Mouse (Mus musculus): ENCODE data around the gene Klf7. TPM values are rescaled to one million over a fixed set of nuclear protein-coding genes. Genes with fewer than 3 reads are reported as not detected.

Klf7 gene
- polyA plus RNA-seq, 1 experiment from 2014 or later: 22.9 TPM

- no peak overlapping the region for H3K4me3 ChIP-seq (replicated peaks; ENCODE audit: low read length)
- H3K4me2 ChIP-seq (ENCODE audit: low read depth, low read length): no peak overlapping the region
Observed at GRCm38 (mm10) chr1:64032502-64033231, 89.4 kb downstream of the Klf7 start.

GRCm38 (mm10) chr1:64021986-64022385 is 100.1 kb downstream of the Klf7 start:
- H3K4me2 ChIP-seq (ENCODE audit: low read depth, low read length): no peak overlapping the region
- no peaks in the 10 kb centered on the region for H3K27me3 ChIP-seq (ENCODE audit: control insufficient read depth, insufficient read depth, low read length)
- H3K9me3 ChIP-seq (replicated peaks; ENCODE audit: control insufficient read depth, low read length): no peaks in the 10 kb centered on the region
- WGBS: 76% methylated on average over 3 of the region's 3 CpGs
- H3K36me3 ChIP-seq (ENCODE audit: control insufficient read depth, insufficient read depth, low read length): no peaks in the 10 kb centered on the region
- peaks cover 7% of the 10 kb centered on the region; the same call in 1 of the 2 replicates for H3K4me1 ChIP-seq (ENCODE audit: control insufficient read depth, insufficient read depth, low read length)
- no peak for ATAC-seq (ENCODE audit: insufficient read depth, low FRiP score)
- H3K4me3 ChIP-seq (replicated peaks; ENCODE audit: low read length): no peak overlapping the region
- no peak overlapping the region for H3K9ac ChIP-seq (ENCODE audit: low read length)
- no peak overlapping the region for H3K27ac ChIP-seq (ENCODE audit: low read length)

More at GRCm38 (mm10) chr1:64032502-64033231, 89.4 kb downstream of the Klf7 start:
- Histone ChIP-seq H3K27me3 (ENCODE audit: control insufficient read depth, insufficient read depth, low read length) (no peaks in the 10 kb centered on the region), H3K36me3 (ENCODE audit: control insufficient read depth, insufficient read depth, low read length) (no peaks in the 10 kb centered on the region), H3K9ac (ENCODE audit: low read length) (no peak overlapping the region), H3K9me3 (replicated peaks; ENCODE audit: control insufficient read depth, low read length) (no peaks in the 10 kb centered on the region), H3K4me1 (ENCODE audit: control insufficient read depth, insufficient read depth, low read length) (peaks cover 7% of the 10 kb centered on the region; the same call in 1 of the 2 replicates), H3K27ac (ENCODE audit: low read length) (no peak overlapping the region)
- WGBS: 87% methylated on average over 9 of the region's 9 CpGs
- ATAC-seq (ENCODE audit: insufficient read depth, low FRiP score): no peak

- H3K4me2 ChIP-seq (ENCODE audit: low read depth, low read length): peak overlapping the region; percentile 27; the same call in 1 of the 2 replicates
- H3K4me1 ChIP-seq (ENCODE audit: control insufficient read depth, insufficient read depth, low read length): peaks cover 7% of the 10 kb centered on the region; the same call in 1 of the 2 replicates
- H3K27ac ChIP-seq (ENCODE audit: low read length): no peak overlapping the region; the same call in 1 of the 2 replicates
- no peaks in the 10 kb centered on the region for H3K27me3 ChIP-seq (ENCODE audit: control insufficient read depth, insufficient read depth, low read length)
- no peaks in the 10 kb centered on the region for H3K36me3 ChIP-seq (ENCODE audit: control insufficient read depth, insufficient read depth, low read length)
- no peak overlapping the region for H3K9ac ChIP-seq (ENCODE audit: low read length)
- H3K9me3 ChIP-seq (replicated peaks; ENCODE audit: control insufficient read depth, low read length): no peaks in the 10 kb centered on the region
- ATAC-seq (ENCODE audit: insufficient read depth, low FRiP score): peak; percentile 73
- no peak overlapping the region for H3K4me3 ChIP-seq (replicated peaks; ENCODE audit: low read length)
- 22% methylated on average over 19 of the region's 19 CpGs for WGBS
Observed at GRCm38 (mm10) chr1:64020672-64021635, 101.1 kb downstream of the Klf7 start.

- H3K27me3 ChIP-seq (ENCODE audit: control insufficient read depth, insufficient read depth, low read length): no peaks in the 10 kb centered on the region
- ATAC-seq (ENCODE audit: insufficient read depth, low FRiP score): no peak
- peaks cover 7% of the 10 kb centered on the region; the same call in 1 of the 2 replicates for H3K4me1 ChIP-seq (ENCODE audit: control insufficient read depth, insufficient read depth, low read length)
- H3K27ac ChIP-seq (ENCODE audit: low read length): no peak overlapping the region
- no peaks in the 10 kb centered on the region for H3K9me3 ChIP-seq (replicated peaks; ENCODE audit: control insufficient read depth, low read length)
- peak overlapping the region; percentile 35 for H3K4me2 ChIP-seq (ENCODE audit: low read depth, low read length)
- no peaks in the 10 kb centered on the region for H3K36me3 ChIP-seq (ENCODE audit: control insufficient read depth, insufficient read depth, low read length)
- WGBS: 56% methylated on average over 6 of the region's 6 CpGs
- no peak overlapping the region for H3K4me3 ChIP-seq (replicated peaks; ENCODE audit: low read length)
- H3K9ac ChIP-seq (ENCODE audit: low read length): no peak overlapping the region
Observed at GRCm38 (mm10) chr1:64019127-64019635, 102.9 kb downstream of the Klf7 start.

- Histone ChIP-seq H3K4me1 (ENCODE audit: control insufficient read depth, insufficient read depth, low read length) (peaks cover 7% of the 10 kb centered on the region; the same call in 1 of the 2 replicates), H3K27ac (ENCODE audit: low read length) (peak overlapping the region; percentile 13; the same call in 1 of the 2 replicates), H3K4me3 (replicated peaks; ENCODE audit: low read length) (no peak overlapping the region), H3K9ac (ENCODE audit: low read length) (no peak overlapping the region), H3K9me3 (replicated peaks; ENCODE audit: control insufficient read depth, low read length) (no peaks in the 10 kb centered on the region), H3K27me3 (ENCODE audit: control insufficient read depth, insufficient read depth, low read length) (no peaks in the 10 kb centered on the region), H3K4me2 (ENCODE audit: low read depth, low read length) (peak overlapping the region; percentile 35), H3K36me3 (ENCODE audit: control insufficient read depth, insufficient read depth, low read length) (no peaks in the 10 kb centered on the region)
- 37% methylated on average over 16 of the region's 16 CpGs for WGBS
- ATAC-seq (ENCODE audit: insufficient read depth, low FRiP score): peak; percentile 63; the same call in 1 of the 2 replicates
Observed at GRCm38 (mm10) chr1:64018466-64019077, 103.5 kb downstream of the Klf7 start.

GRCm38 (mm10) chr1:64014091-64014490 is 108.0 kb downstream of the Klf7 start:
- Histone ChIP-seq H3K4me2 (ENCODE audit: low read depth, low read length) (no peak overlapping the region), H3K9me3 (replicated peaks; ENCODE audit: control insufficient read depth, low read length) (no peaks in the 10 kb centered on the region), H3K27me3 (ENCODE audit: control insufficient read depth, insufficient read depth, low read length) (no peaks in the 10 kb centered on the region), H3K36me3 (ENCODE audit: control insufficient read depth, insufficient read depth, low read length) (no peaks in the 10 kb centered on the region), H3K9ac (ENCODE audit: low read length) (no peak overlapping the region), H3K27ac (ENCODE audit: low read length) (no peak overlapping the region), H3K4me1 (ENCODE audit: control insufficient read depth, insufficient read depth, low read length) (peaks cover 7% of the 10 kb centered on the region; the same call in 1 of the 2 replicates), H3K4me3 (replicated peaks; ENCODE audit: low read length) (no peak overlapping the region)
- WGBS: 74% methylated on average over 1 of the region's 1 CpGs
- ATAC-seq (ENCODE audit: insufficient read depth, low FRiP score): no peak

- H3K27ac ChIP-seq (ENCODE audit: low read length): no peak overlapping the region
- no peak overlapping the region for H3K4me3 ChIP-seq (replicated peaks; ENCODE audit: low read length)
- H3K9me3 ChIP-seq (replicated peaks; ENCODE audit: control insufficient read depth, low read length): no peaks in the 10 kb centered on the region
- H3K36me3 ChIP-seq (ENCODE audit: control insufficient read depth, insufficient read depth, low read length): no peaks in the 10 kb centered on the region
- WGBS: 61% methylated on average over 2 of the region's 2 CpGs
- no peaks in the 10 kb centered on the region for H3K27me3 ChIP-seq (ENCODE audit: control insufficient read depth, insufficient read depth, low read length)
- no peak overlapping the region for H3K9ac ChIP-seq (ENCODE audit: low read length)
- no peaks in the 10 kb centered on the region for H3K4me1 ChIP-seq (ENCODE audit: control insufficient read depth, insufficient read depth, low read length)
- ATAC-seq (ENCODE audit: insufficient read depth, low FRiP score): no peak
- no peak overlapping the region for H3K4me2 ChIP-seq (ENCODE audit: low read depth, low read length)
Observed at GRCm38 (mm10) chr1:64008994-64009393, 113.1 kb downstream of the Klf7 start.

- H3K4me3 ChIP-seq (replicated peaks; ENCODE audit: low read length): no peak overlapping the region
- H3K4me1 ChIP-seq (ENCODE audit: control insufficient read depth, insufficient read depth, low read length): no peaks in the 10 kb centered on the region
- H3K9ac ChIP-seq (ENCODE audit: low read length): no peak overlapping the region
- H3K27ac ChIP-seq (ENCODE audit: low read length): no peak overlapping the region
- H3K27me3 ChIP-seq (ENCODE audit: control insufficient read depth, insufficient read depth, low read length): no peaks in the 10 kb centered on the region
- ATAC-seq (ENCODE audit: insufficient read depth, low FRiP score): no peak
- H3K9me3 ChIP-seq (replicated peaks; ENCODE audit: control insufficient read depth, low read length): no peaks in the 10 kb centered on the region
- H3K4me2 ChIP-seq (ENCODE audit: low read depth, low read length): no peak overlapping the region
- H3K36me3 ChIP-seq (ENCODE audit: control insufficient read depth, insufficient read depth, low read length): no peaks in the 10 kb centered on the region
Observed at GRCm38 (mm10) chr1:64008031-64008430, 114.1 kb downstream of the Klf7 start.
